Mouse (Mus musculus) macrophage (primary cell): ENCODE results near the gene Syt8. TPM values are rescaled to one million over a fixed set of nuclear protein-coding genes. Genes with fewer than 3 reads are reported as not detected.

Experiments used
- H3K27ac ChIP-seq: fragments of 350-480 bp; formaldehyde crosslinking; 2 replicates; pipeline ENCODE4 v1.9.0; 2021
- H3K36me3 ChIP-seq: fragments of 350-480 bp; formaldehyde crosslinking; 2 replicates; pipeline ENCODE4 v1.9.0; 2021; ENCODE audit errors: inconsistent target
- H3K4me3 ChIP-seq: fragments of 350-480 bp; formaldehyde crosslinking; 2 replicates; pipeline ENCODE4 v1.9.0; 2021; ENCODE audit errors: inconsistent target
- H3K79me2 ChIP-seq: fragments of 350-480 bp; formaldehyde crosslinking; 2 replicates; pipeline ENCODE4 v1.9.0; 2021; ENCODE audit errors: inconsistent target
- WGBS: methylation state at CpG from one replicate; pipeline ENCODE4 v1.1.7; 2026; ENCODE audit warnings: inconsistent platforms; ENCODE audit not compliant: missing documents; 5-methylcytosine and 5-hydroxymethylcytosine counted together
- polyA plus RNA-seq: library from polyadenylated mRNA; stranded (reverse); fragments of 250-400 nt; gene quantifications from 3 replicates; pipeline ENCODE4 v1.2.4, GENCODE M21; 2018; ENCODE audit warnings: inconsistent platforms

Syt8 gene
- polyA plus RNA-seq, 1 experiment from 2014 or later, result 4.8 TPM

DNA sequence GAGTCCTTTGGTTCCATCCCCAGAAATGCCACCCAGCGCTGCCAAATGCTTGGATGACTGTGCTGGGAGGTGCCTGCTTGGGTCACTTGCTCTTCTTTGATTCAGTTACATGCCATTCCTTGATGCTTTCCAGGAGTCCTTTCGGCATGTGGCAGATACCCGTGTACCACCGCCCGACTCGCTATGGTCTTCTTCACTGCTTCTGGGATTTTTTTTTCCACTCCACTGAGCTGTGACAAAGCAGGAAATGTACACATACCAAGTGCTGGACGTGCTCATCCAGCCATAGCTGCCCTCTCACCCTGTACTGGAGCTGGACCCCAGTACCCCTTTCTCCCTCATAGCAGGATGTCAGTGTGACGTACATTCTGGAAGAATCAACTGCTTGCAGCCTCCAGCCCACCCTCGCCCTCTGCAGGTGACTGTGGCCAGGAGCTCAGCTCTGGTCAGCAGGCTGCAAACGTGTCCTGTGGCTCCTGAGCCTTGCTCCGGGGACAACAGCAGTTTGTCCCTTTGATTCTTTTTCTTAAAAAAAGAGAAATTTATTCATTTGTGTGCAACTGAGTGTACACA, 8.9 kb upstream of the Syt8 start:
- no peak overlapping the region for H3K27ac ChIP-seq
- H3K79me2 ChIP-seq, result no peaks in the 10 kb centered on the region
- no peaks in the 10 kb centered on the region for H3K36me3 ChIP-seq
- 90% methylated on average over 11 of the region's 11 CpGs for WGBS
- no peak overlapping the region for H3K4me3 ChIP-seq

DNA sequence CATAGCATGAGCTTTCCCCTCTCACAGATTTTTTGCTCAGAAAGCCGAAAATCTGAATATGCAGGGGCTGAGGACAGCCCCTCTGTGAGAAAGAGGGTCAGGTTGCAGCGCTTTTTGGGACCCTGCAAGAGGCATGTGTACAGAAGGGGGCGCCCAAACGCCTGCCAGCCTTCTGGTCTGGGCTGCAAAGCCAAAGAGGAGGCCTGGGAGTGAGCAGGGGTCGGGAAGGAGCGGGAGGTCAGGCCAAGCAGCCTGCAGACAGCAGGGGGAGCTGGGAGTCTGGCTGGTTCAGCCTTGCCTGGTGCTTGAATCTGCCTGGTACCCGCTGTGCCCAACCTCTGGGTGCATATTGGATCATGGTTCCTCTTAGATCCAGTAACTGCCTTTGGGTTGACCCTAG, 6.4 kb upstream of the Syt8 start:
- H3K27ac ChIP-seq, result no peak overlapping the region
- H3K36me3 ChIP-seq, result no peaks in the 10 kb centered on the region
- no peak overlapping the region for H3K4me3 ChIP-seq
- 58% methylated on average over 7 of the region's 7 CpGs for WGBS
- no peaks in the 10 kb centered on the region for H3K79me2 ChIP-seq

DNA sequence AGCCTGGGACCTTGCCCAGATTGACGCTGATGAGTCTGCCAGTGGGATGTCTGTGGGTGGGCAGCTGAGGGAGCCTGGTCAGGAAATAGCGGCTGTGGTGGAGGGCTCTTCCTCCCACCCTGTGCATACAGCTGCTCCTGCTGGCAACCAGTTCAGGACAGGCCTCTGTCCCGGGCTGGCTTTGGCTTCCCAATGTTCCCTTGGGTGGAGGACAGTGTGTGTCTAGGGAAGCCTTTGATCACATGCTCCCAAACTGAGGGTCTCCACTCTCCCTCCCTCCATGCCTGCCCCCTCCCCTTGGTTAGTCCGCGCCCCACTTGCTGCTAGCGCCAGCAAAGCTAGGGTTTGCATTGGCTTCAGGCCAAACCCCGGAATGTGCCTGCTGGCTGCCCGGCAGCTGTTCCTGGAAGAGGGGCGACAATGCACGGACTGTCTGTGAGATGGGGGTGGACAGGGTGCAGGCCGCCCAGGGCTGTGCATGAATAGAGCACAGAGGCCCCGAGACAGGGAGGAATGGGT, 4.4 kb upstream of the Syt8 start:
- H3K79me2 ChIP-seq, result no peaks in the 10 kb centered on the region
- 71% methylated on average over 11 of the region's 12 CpGs for WGBS
- H3K4me3 ChIP-seq, result no peak overlapping the region
- no peaks in the 10 kb centered on the region for H3K36me3 ChIP-seq
- H3K27ac ChIP-seq, result no peak overlapping the region

DNA sequence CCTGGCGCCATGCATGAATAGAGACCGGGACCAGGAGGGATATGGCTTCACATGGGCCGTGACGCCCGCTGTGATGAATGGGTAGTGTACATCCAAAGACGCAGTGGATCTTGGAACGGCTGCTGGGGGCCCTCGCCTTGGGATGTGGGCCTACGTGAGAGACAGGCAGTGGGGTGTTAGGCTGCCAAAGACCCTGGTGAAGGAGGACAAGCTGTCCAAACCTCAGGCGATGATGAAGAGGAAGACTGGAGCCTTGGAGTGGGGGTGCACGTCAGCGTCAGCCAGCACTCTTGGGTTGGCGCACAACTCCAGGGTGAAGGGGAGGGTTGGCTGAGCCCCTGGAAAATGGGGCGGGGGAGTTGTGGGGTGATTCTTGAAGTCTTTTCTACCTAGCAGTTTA, 3.5 kb upstream of the Syt8 start:
- no peak overlapping the region for H3K4me3 ChIP-seq
- 94% methylated on average over 10 of the region's 14 CpGs for WGBS
- no peaks in the 10 kb centered on the region for H3K79me2 ChIP-seq
- H3K36me3 ChIP-seq, result no peaks in the 10 kb centered on the region
- no peak overlapping the region for H3K27ac ChIP-seq

DNA sequence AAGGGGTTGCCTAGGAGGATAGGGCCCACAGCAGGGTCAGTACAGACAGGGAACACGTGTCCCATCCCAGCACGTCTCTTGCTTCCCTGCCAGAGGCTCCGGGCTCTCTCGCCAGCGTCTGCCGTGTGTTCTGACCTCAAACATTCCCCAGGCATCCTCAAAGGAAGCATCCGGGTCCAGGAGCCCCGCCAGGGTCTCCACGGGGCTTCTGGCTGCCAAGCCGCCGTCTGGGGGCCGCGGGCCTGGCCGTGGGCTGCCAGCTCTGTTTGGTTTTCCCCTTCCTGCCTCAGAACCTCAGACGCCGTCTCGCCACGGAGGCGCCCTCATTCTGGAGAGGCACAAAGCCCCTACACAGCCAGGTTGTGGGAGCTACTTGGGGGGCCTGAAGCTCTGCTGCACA, 1.0 kb upstream of the Syt8 start:
- 42% methylated on average over 19 of the region's 19 CpGs for WGBS
- no peak overlapping the region for H3K4me3 ChIP-seq

DNA sequence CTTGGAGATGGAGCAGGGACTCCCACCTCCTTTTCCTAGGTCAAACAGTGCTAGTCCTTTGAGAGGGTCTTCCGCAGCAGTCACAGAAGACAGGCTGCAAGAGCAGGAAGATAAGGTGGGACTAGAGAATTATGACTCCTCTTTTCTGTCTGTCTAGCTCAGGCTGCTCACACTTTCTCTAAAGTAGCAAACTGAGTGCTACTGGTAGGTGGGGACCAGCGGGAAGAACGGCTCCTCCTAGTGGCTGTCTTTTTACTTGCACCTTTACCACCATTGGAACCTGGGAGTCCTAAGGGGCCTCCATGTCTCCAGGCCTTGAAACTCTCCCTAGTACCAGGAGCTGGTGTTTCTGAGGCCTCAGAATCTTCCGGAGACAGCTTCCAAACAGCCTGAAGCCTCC, 874 bp downstream of the Syt8 start:
- Histone ChIP-seq H3K79me2 (no peaks in the 10 kb centered on the region), H3K27ac (no peak overlapping the region), H3K36me3 (no peaks in the 10 kb centered on the region), H3K4me3 (no peak overlapping the region)
- WGBS, result 30% methylated on average over 4 of the region's 4 CpGs

More for the DNA sequence above, 1.0 kb upstream of the Syt8 start:
- H3K36me3 ChIP-seq, result no peaks in the 10 kb centered on the region
- no peak overlapping the region for H3K27ac ChIP-seq
- no peaks in the 10 kb centered on the region for H3K79me2 ChIP-seq

DNA sequence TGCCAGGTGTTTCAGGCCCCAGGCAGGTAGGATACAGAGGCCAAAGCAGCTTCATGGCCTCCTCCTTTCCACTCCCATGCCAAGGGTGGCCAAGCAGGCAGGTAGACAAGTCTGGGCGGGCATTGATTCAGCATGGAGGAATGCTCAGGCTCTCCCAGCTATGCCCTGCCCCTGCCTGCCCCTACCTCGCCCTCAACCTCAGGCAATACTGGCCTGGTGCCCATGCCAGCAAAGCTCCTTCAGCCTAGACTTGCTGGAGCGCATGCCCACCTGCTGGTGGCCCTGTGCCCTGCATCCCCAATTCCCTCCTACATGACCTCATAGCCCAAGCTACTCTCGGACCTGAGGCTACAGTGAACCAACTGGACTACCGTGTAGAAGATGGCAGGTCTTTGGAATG, 2.7 kb downstream of the Syt8 start:
- Histone ChIP-seq H3K36me3 (no peaks in the 10 kb centered on the region), H3K79me2 (no peaks in the 10 kb centered on the region), H3K27ac (no peak overlapping the region), H3K4me3 (no peak overlapping the region)
- WGBS, result 95% methylated on average over 4 of the region's 5 CpGs

DNA sequence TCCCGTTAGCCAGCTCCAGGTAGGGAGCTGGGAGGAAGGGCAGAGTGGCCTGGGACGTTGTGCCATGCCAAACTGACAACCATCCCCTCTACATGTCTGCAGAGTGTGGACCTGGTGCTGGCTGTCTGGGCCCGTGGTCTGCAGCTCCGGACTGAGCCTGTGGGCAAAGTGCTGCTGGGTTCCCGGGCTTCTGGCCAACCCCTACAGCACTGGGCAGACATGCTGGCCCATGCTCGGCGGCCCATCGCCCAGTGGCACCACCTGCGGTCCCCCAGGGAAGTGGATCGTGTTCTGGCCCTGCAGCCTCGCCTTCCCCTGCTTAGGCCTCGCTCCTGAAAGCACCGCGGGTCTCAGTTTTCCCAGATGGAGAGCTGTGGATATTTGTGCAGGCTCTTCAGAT, 5.3 kb downstream of the Syt8 start:
- no peak overlapping the region for H3K4me3 ChIP-seq
- no peaks in the 10 kb centered on the region for H3K79me2 ChIP-seq
- no peak overlapping the region for H3K27ac ChIP-seq
- no peaks in the 10 kb centered on the region for H3K36me3 ChIP-seq
- WGBS, result 85% methylated on average over 11 of the region's 14 CpGs

DNA sequence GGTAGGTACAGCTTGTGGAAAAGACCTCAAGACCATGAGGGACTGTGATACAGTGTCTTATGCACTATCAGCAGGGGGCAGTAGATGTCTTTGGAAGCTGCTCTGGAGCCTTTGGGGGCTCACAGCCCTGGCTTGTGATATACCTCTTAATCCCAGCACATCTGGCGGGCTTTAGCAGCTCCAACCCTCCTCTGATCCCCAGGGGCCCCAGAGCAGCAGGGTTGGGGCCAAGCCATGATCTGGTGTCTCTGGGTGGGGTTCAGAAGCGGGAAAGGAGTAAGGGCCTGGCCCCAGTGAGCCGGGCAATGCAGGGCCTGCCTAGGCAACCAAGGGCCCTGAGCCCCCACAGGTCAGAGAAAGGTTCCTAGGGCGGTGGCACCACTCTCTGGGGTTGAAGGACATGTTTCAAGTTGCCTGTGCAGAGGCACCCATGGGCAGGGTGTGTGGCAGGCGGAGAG, 6.0 kb downstream of the Syt8 start:
- no peak overlapping the region for H3K27ac ChIP-seq
- no peaks in the 10 kb centered on the region for H3K36me3 ChIP-seq
- H3K79me2 ChIP-seq, result no peaks in the 10 kb centered on the region
- no peak overlapping the region for H3K4me3 ChIP-seq
- WGBS, result 89% methylated on average over 4 of the region's 5 CpGs

DNA sequence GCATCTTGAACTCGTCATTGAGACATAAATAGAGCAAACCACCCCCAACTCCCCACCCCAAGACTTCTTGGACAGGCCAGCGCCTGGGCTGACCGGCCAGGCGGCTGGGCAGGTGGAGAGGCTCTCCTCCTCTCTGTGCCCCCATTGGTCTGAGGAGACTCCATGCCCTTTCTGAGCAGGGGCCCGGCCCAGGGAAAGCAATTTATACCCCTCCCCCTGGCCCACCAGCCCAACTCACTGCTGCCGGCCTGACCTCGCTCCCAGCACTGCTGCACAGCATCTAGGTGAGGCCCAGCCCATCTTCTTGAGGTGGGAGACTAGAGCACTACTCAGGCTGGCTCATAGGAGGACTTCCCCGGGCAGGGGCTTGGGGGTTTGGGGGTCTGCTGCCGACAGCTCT, 6.9 kb downstream of the Syt8 start, which contains the start of gene Tnni2:
Tnni2 (plus strand) TSS at position 224 of the 400 bp plus-strand sequence.
- no peaks in the 10 kb centered on the region for H3K79me2 ChIP-seq
- no peak within 1 kb of the TSS for H3K4me3 ChIP-seq
- WGBS, result 93% methylated on average over 9 of the region's 9 CpGs
- no peaks in the 10 kb centered on the region for H3K36me3 ChIP-seq
- peak within 1 kb of the TSS; percentile 99 for H3K27ac ChIP-seq

DNA sequence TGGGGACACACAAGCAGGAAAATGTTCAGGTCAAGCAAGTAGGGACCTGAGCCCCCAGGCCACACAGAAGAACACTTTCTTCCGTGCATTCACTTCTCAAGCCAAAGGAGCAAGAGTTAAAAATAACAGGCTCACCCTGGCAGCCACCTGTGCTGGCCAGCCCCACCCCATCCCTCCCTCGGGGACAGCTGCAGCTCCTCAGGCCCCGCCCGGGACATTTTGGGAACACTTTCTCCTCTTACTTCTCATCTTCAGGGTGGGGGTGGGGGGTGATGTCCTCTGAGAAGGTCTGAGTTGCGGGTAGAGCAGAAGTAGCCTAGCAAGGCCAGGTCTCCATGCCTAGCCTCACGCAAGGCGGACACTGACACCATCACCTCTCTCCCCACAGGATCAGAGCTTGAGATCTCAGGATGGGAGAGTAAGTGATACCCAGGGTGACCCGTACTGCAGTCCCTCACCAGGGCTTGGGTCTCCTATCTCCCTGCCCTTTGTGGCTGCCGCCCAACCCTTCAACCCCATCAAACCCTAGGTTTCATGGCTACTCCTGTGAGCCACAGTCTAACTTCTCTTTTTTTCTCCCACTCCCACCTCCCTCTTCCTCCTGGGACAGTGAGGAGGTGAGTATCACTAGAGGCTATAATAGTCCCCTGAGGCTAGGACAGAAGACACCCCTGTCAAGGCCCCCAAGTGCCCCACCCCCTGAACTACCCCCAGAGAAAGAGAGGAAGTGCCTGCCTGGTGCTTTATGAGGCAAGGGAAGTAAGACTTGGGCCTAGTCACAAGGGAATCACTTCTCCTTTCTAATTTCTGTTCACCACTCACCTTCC, 7.6 kb downstream of the Syt8 start:
- WGBS, result 45% methylated on average over 9 of the region's 9 CpGs
- H3K4me3 ChIP-seq, result no peak overlapping the region
- peak overlapping the region; percentile 99 for H3K27ac ChIP-seq
- no peaks in the 10 kb centered on the region for H3K79me2 ChIP-seq
- H3K36me3 ChIP-seq, result no peaks in the 10 kb centered on the region

DNA sequence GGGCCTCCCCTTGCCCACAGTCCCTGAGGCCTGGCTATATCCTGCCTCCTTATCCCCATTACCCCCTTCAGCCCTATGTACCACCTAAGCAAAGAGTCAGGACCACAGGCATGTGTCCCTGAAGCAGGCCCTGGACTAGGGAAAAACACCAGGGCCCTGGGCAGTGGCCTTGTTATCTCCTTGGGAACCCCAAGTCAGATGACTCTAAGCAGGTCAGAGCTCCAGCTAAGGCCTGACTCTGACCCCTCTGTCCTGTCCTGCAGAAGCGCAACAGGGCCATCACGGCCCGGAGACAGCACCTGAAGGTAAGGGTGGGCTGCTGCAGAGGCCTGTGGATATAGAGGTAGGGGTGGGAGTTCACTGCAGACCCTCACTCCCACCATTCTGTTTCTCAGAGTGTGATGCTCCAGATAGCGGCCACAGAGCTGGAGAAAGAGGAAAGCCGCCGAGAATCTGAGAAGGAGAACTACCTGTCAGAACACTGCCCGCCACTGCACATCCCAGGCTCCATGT, 8.3 kb downstream of the Syt8 start:
- Histone ChIP-seq H3K36me3 (no peaks in the 10 kb centered on the region), H3K4me3 (no peak overlapping the region), H3K27ac (peak overlapping the region; percentile 99), H3K79me2 (no peaks in the 10 kb centered on the region)
- WGBS, result 52% methylated on average over 7 of the region's 7 CpGs

DNA sequence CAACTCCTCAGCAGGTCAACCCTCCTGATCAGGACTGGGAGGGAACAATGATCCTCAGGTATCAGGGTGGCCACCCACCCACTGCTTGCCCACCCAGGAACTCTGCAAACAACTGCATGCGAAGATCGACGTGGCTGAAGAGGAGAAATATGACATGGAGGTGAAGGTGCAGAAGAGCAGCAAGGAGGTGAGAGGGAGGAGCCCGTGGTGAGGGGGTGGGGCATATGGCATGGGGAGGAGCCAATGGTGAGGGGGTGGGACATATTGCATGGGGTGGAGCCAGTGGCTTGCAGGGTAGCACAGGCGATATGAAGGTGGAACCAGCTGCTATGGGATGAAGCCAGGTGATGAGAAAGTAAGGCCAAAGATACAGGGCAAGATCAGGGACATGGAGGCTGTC, 8.8 kb downstream of the Syt8 start:
- no peaks in the 10 kb centered on the region for H3K36me3 ChIP-seq
- H3K27ac ChIP-seq, result peak overlapping the region; percentile 99
- H3K4me3 ChIP-seq, result no peak overlapping the region
- H3K79me2 ChIP-seq, result no peaks in the 10 kb centered on the region
- WGBS, result 86% methylated on average over 5 of the region's 5 CpGs

DNA sequence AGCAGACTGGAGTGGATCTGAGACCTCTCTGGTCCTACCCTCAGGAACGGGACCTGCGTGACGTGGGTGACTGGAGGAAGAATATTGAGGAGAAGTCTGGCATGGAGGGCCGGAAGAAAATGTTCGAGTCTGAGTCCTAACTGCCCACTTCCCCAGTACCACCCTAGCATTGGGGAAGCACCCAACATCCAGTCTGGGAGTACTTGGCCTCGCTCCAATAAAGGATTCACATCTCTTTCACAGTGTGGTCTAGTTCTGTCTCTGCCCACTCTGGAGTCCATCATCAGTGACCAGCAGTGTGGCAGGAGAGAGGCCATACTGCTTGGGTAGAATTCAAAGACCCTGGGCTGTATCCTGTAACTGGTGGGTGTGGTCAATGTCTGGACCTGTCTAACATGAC, 9.5 kb downstream of the Syt8 start:
- Histone ChIP-seq H3K27ac (peak overlapping the region; percentile 99), H3K79me2 (no peaks in the 10 kb centered on the region), H3K36me3 (no peaks in the 10 kb centered on the region), H3K4me3 (no peak overlapping the region)
- 67% methylated on average over 6 of the region's 6 CpGs for WGBS

DNA sequence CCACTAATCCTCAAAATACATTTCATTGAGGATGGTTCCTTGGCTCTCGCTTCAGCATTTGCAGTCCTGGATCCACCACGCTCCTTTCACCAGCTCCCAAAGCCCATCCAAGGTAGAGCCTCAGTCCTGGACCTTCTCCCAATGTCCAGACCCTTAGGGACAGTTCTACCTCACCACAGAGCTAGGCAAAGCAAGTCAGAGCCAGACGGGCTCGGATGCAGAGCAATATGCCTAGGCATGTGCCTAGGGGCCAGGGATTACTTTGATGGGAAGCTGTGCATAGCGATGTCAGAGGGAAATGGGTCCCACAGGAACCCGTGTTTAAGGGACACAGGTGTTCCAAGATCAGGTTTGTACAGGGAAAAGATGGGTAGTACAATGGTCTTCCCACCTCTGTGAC, 10.7 kb downstream of the Syt8 start:
- Histone ChIP-seq H3K36me3 (no peaks in the 10 kb centered on the region), H3K27ac (0 out of 2 replicates have a peak overlapping the region, but pooled peaks have one; percentile 99), H3K4me3 (no peak overlapping the region), H3K79me2 (no peaks in the 10 kb centered on the region)
- 98% methylated on average over 6 of the region's 6 CpGs for WGBS
